Comparison of ENCODE assay signal across 35 mouse cellular contexts in genomic region chr9:55453366-55453765, GRCm38 (mm10).
"Had no signal": no experiment of that assay in that cellular context is flagged by ENCODE, and none has a peak within 500 bp of the region (broad histone marks: within the 10 kb centered on the region; RNA-seq: fewer than 3 reads in every experiment).

No protein-coding gene starts in this region.

- ATAC-seq: hindbrain, embryonic 16.5 days; hindbrain, postnatal 0 days; inflammation-experienced regulatory T-cells, adult 6 months; intestine, embryonic 15.5 days; intestine, embryonic 16.5 days; intestine, postnatal 0 days had no signal

- H3K4me1 ChIP-seq: heart, embryonic 12.5 days; heart, embryonic 13.5 days; heart, embryonic 15.5 days; hindbrain, embryonic 12.5 days; hindbrain, embryonic 15.5 days; intestine, embryonic 15.5 days; kidney, embryonic 15.5 days had no signal

- H3K4me2 ChIP-seq: heart, embryonic 11.5 days; heart, embryonic 12.5 days; heart, embryonic 13.5 days; heart, embryonic 15.5 days; hindbrain, embryonic 12.5 days; hindbrain, embryonic 13.5 days; hindbrain, embryonic 14.5 days; hindbrain, embryonic 15.5 days; intestine, embryonic 15.5 days; kidney, embryonic 15.5 days had no signal

- H3K27me3 ChIP-seq: heart, embryonic 12.5 days; heart, embryonic 13.5 days; heart, embryonic 15.5 days; hindbrain, embryonic 12.5 days; hindbrain, embryonic 13.5 days; hindbrain, embryonic 15.5 days; intestine, embryonic 15.5 days; kidney, embryonic 15.5 days had no signal

- H3K9me3 ChIP-seq: heart, embryonic 12.5 days; heart, embryonic 13.5 days; heart, embryonic 15.5 days; hindbrain, embryonic 10.5 days; hindbrain, embryonic 12.5 days; hindbrain, embryonic 13.5 days; hindbrain, embryonic 15.5 days; intestine, embryonic 15.5 days; kidney, embryonic 15.5 days had no signal

- H3K27ac ChIP-seq: heart, embryonic 13.5 days; heart, embryonic 15.5 days; hindbrain, embryonic 10.5 days; hindbrain, embryonic 12.5 days; hindbrain, embryonic 13.5 days; hindbrain, embryonic 14.5 days; hindbrain, embryonic 15.5 days; hindbrain, postnatal 0 days; intestine, embryonic 15.5 days; kidney, embryonic 15.5 days; kidney, postnatal 0 days; layer of hippocampus, adult 2 months; left cerebral cortex, adult 2 months had no signal

- DNase-seq: heart, postnatal 10 days; heart, postnatal 14 days; heart, postnatal 36 days; heart, postnatal 4 days; kidney, adult 11 months; kidney, adult 18-20 months; kidney, adult 2 months; kidney, adult 8-10 months; kidney, adult 9 months; kidney, postnatal 10 days; kidney, postnatal 14 days; kidney, postnatal 25 days; kidney, postnatal 36 days; kidney, postnatal 4 days; layer of hippocampus, adult 9-11 months; layer of hippocampus, postnatal 36 days had no signal

- H3K9ac ChIP-seq: heart, embryonic 12.5 days; heart, embryonic 13.5 days; heart, embryonic 15.5 days; hindbrain, embryonic 12.5 days; hindbrain, embryonic 13.5 days; hindbrain, embryonic 14.5 days; hindbrain, embryonic 15.5 days; intestine, embryonic 15.5 days; kidney, embryonic 15.5 days had no signal

- H3K36me3 ChIP-seq: hindbrain, embryonic 12.5 days; hindbrain, embryonic 15.5 days; intestine, embryonic 15.5 days had no signal

- H3K4me3 ChIP-seq: heart, embryonic 12.5 days; heart, embryonic 13.5 days; heart, embryonic 15.5 days; hindbrain, embryonic 10.5 days; hindbrain, embryonic 12.5 days; hindbrain, embryonic 13.5 days; hindbrain, embryonic 15.5 days; intestine, embryonic 15.5 days; kidney, embryonic 15.5 days; layer of hippocampus, adult 2 months; left cerebral cortex, adult 2 months had no signal
